Comparison of ENCODE assay signal across 10 mouse cellular contexts in genomic region chr7:45180896-45181477, GRCm38 (mm10). TPM values are rescaled to one million over a fixed set of nuclear protein-coding genes. Genes with fewer than 3 reads are reported as not detected.
DNase-seq lines count a peak whose midpoint lies in the region; ATAC-seq and TF ChIP-seq lines count a peak whose summit lies in the region.
"Had no signal": no experiment of that assay in that cellular context is flagged by ENCODE, and none has a peak within 500 bp of the region (broad histone marks: within the 10 kb centered on the region; RNA-seq: fewer than 3 reads in every experiment).

TSS of gene Pth2 (plus strand) at chr7:45180995.

- ATAC-seq in heart, embryonic 12.5 days (ENCODE audit: insufficient number of reproducible peaks, low FRiP score) = no peak
- ATAC-seq in G1E (ENCODE audit: extremely low read depth, insufficient number of reproducible peaks, low FRiP score, poor library complexity, severe bottlenecking) = no peak
- ATAC-seq in hindbrain, embryonic 15.5 days (ENCODE audit: low FRiP score, low read depth) = no peak
- no peak for ATAC-seq in midbrain, embryonic 13.5 days

- peak within 1 kb of the TSS; percentile 63 for H3K4me2 ChIP-seq in heart, embryonic 12.5 days
- peak within 1 kb of the TSS; percentile 67 for H3K4me2 ChIP-seq in hindbrain, embryonic 15.5 days
- peak within 1 kb of the TSS; percentile 55 for H3K4me2 ChIP-seq in midbrain, embryonic 13.5 days (replicated peaks)

- H3K9ac ChIP-seq in heart, embryonic 12.5 days = no peak within 1 kb of the TSS; the same call in 1 of the 2 replicates
- no peak within 1 kb of the TSS for H3K9ac ChIP-seq in hindbrain, embryonic 15.5 days
- no peak within 1 kb of the TSS; the same call in 1 of the 2 replicates for H3K9ac ChIP-seq in midbrain, embryonic 13.5 days (replicated peaks)

- H3K4me3 ChIP-seq in heart, embryonic 12.5 days = peak within 1 kb of the TSS; percentile 37
- H3K4me3 ChIP-seq in G1E (ENCODE audit: low read depth, low read length) = peak within 1 kb of the TSS; percentile 69; the same call in 1 of the 2 replicates
- H3K4me3 ChIP-seq in hindbrain, embryonic 15.5 days = peak within 1 kb of the TSS; percentile 41
- H3K4me3 ChIP-seq in midbrain, embryonic 13.5 days (replicated peaks) = peak within 1 kb of the TSS; percentile 33

- H3K27me3 ChIP-seq in heart, embryonic 12.5 days (replicated peaks) = peaks cover 98% of the 10 kb centered on the region
- peaks cover 91% of the 10 kb centered on the region for H3K27me3 ChIP-seq in G1E (ENCODE audit: insufficient read depth, low read length)
- H3K27me3 ChIP-seq in hindbrain, embryonic 15.5 days = peaks cover 94% of the 10 kb centered on the region
- H3K27me3 ChIP-seq in midbrain, embryonic 13.5 days = peaks cover 98% of the 10 kb centered on the region

- H3K27ac ChIP-seq in heart, embryonic 12.5 days (ENCODE audit: poor library complexity, severe bottlenecking) = no peak within 1 kb of the TSS
- H3K27ac ChIP-seq in hindbrain, embryonic 15.5 days (replicated peaks) = no peak within 1 kb of the TSS
- H3K27ac ChIP-seq in midbrain, embryonic 13.5 days = no peak within 1 kb of the TSS

- TF ChIP-seq CTCF in G1E (IDR thresholded peaks at IDR 0.05; ENCODE audit: low read depth, low read length) = no peak

- 21% methylated on average over 20 of the region's 20 CpGs for WGBS in heart, embryonic 12.5 days
- WGBS in hindbrain, embryonic 15.5 days = 22% methylated on average over 20 of the region's 20 CpGs
- WGBS in midbrain, embryonic 13.5 days = 21% methylated on average over 20 of the region's 20 CpGs

- no peak for DNase-seq in heart, adult 11 months
- DNase-seq in G1E (ENCODE audit: low spot score) = no peak
- DNase-seq in thymus, postnatal 0 days (ENCODE audit: low spot score) = no peak
- no peak for DNase-seq in adrenal gland, adult 2 months
- DNase-seq in thymus, postnatal 10 days (ENCODE audit: low spot score in 2 of 2) = no peak

- H3K36me3 ChIP-seq in heart, embryonic 12.5 days = no peaks in the 10 kb centered on the region
- no peaks in the 10 kb centered on the region for H3K36me3 ChIP-seq in G1E (replicated peaks)
- H3K36me3 ChIP-seq in hindbrain, embryonic 15.5 days = no peaks in the 10 kb centered on the region
- no peaks in the 10 kb centered on the region for H3K36me3 ChIP-seq in midbrain, embryonic 13.5 days

- peaks cover 30% of the 10 kb centered on the region for H3K4me1 ChIP-seq in heart, embryonic 12.5 days (replicated peaks)
- peaks cover 24% of the 10 kb centered on the region for H3K4me1 ChIP-seq in G1E (ENCODE audit: insufficient read depth, low read depth, low read length)
- H3K4me1 ChIP-seq in hindbrain, embryonic 15.5 days (replicated peaks) = peaks cover 24% of the 10 kb centered on the region
- H3K4me1 ChIP-seq in midbrain, embryonic 13.5 days (replicated peaks) = peaks cover 45% of the 10 kb centered on the region

- H3K9me3 ChIP-seq in heart, embryonic 12.5 days (replicated peaks) = no peaks in the 10 kb centered on the region
- H3K9me3 ChIP-seq in G1E (replicated peaks) = no peaks in the 10 kb centered on the region
- no peaks in the 10 kb centered on the region for H3K9me3 ChIP-seq in hindbrain, embryonic 15.5 days
- H3K9me3 ChIP-seq in midbrain, embryonic 13.5 days = no peaks in the 10 kb centered on the region

RNA-seq across cellular contexts. Expression of gene Pth2, which starts in this region (rescaled TPM):
- 0.40 TPM in 1 of 2 replicates, not detected in the other for polyA plus RNA-seq in heart, embryonic 12.5 days (2016; fragmentation: Nextera tagmentation; extraction: Ambion mirVana)
- total RNA-seq in G1E (2014; fragmentation: Nextera tagmentation) = not detected in 2 replicates
- total RNA-seq in G1E (2017) = not detected in 2 replicates
- not detected in 2 replicates for polyA plus RNA-seq in G1E (2012)
- 0.71 and 3.2 TPM in 2 replicates for polyA plus RNA-seq in hindbrain, embryonic 15.5 days (2015; fragmentation: Nextera tagmentation; extraction: Ambion mirVana)
- polyA plus RNA-seq in midbrain, embryonic 13.5 days (2015; fragmentation: Nextera tagmentation; extraction: Ambion mirVana) = 1.8 and 2.1 TPM in 2 replicates
- polyA plus RNA-seq in thymus, postnatal 0 days (2015; fragmentation: Nextera tagmentation; extraction: Ambion mirVana) = not detected in 2 replicates
- total RNA-seq in adrenal gland, adult 2 months (2021) = not detected
- polyA plus RNA-seq in adrenal gland, adult 2 months (2012; rRNA removed) = not detected in 2 replicates
- total RNA-seq: layer of hippocampus, postnatal 10 days; neutrophil, adult 5-6 weeks had no signal
